In genomic region chr15:77727139-77727538, GRCm38 (mm10) we compare ENCODE assay signal across 15 mouse cellular contexts. TPM values are rescaled to one million over a fixed set of nuclear protein-coding genes. Genes with fewer than 3 reads are reported as not detected.
DNase-seq lines count a peak whose midpoint lies in the region; ATAC-seq and TF ChIP-seq lines count a peak whose summit lies in the region.
"Not testable (repeated sequence)": the region's sequence is repeated elsewhere in the genome, so short reads cannot be mapped to it uniquely, and the experiment has no call there.
"Had no signal": no experiment of that assay in that cellular context is flagged by ENCODE, and none has a peak within 500 bp of the region (broad histone marks: within the 10 kb centered on the region; RNA-seq: fewer than 3 reads in every experiment).

No protein-coding gene starts in this region.

- not testable (repeated sequence) for H3K4me2 ChIP-seq in CH12.LX (ENCODE audit: insufficient read depth, low read depth, poor library complexity, severe bottlenecking); liver, embryonic 13.5 days; midbrain, embryonic 11.5 days; stomach, embryonic 15.5 days

- not testable (repeated sequence) for H3K27me3 ChIP-seq in CH12.LX (replicated peaks); liver, embryonic 13.5 days; midbrain, embryonic 11.5 days (ENCODE audit: control insufficient read depth, insufficient read depth, low read length); stomach, embryonic 15.5 days (replicated peaks)

- H3K79me2 ChIP-seq in CH12.LX (replicated peaks; ENCODE audit: control insufficient read depth, extremely low read depth, insufficient read depth, poor library complexity, severe bottlenecking): not testable (repeated sequence)

- H3K9me3 ChIP-seq in CH12.LX (replicated peaks; ENCODE audit: low read length); liver, embryonic 13.5 days (replicated peaks); midbrain, embryonic 11.5 days (ENCODE audit: control insufficient read depth, low read length); stomach, embryonic 15.5 days: not testable (repeated sequence)

- peak; percentile 66 for ATAC-seq in common myeloid progenitor, adult 5-6 weeks (replicated peaks; ENCODE audit: low read depth, poor library complexity, severe bottlenecking)
- peak; percentile 58; the same call in 1 of the 2 replicates for ATAC-seq in frontal cortex, adult (ENCODE audit: low TSS enrichment)
- ATAC-seq in inflammation-experienced regulatory T-cells, adult 6 months: peak; percentile 61
- ATAC-seq in liver, embryonic 13.5 days (ENCODE audit: low read depth): 0 out of 2 replicates have a peak, but pooled peaks have one; percentile 20
- ATAC-seq in midbrain, embryonic 11.5 days (ENCODE audit: low FRiP score): not testable (repeated sequence)
- peak; percentile 36; the same call in 1 of the 2 replicates for ATAC-seq in stomach, embryonic 15.5 days (ENCODE audit: insufficient read depth, low FRiP score, low read depth)

- not testable (repeated sequence) for H3K36me3 ChIP-seq in CH12.LX (replicated peaks in 1 of 2; ENCODE audit: control insufficient read depth in 1 of 2, insufficient read depth in 1 of 2, low read length in 1 of 2); liver, embryonic 13.5 days; midbrain, embryonic 11.5 days (ENCODE audit: control insufficient read depth, insufficient read depth, low read length); stomach, embryonic 15.5 days

- in situ Hi-C loops in CH12.LX (cut with MboI; ENCODE audit: low pct_ligation_motif_present, low pct_unique_long_range_greater_than_20kb, low sequenced_read_pairs): loop anchor here (25.0 kb wide), 1 partner anchor 435 kb away; the partner anchor contains the start of gene Ift27

- dilution Hi-C loops in CH12.LX (cut with MboI; ENCODE audit: extremely low pct_ligation_motif_present, extremely low pct_unique_long_range_greater_than_20kb, low sequenced_read_pairs): not testable (repeated sequence)

- H3K4me3 ChIP-seq in CH12.LX (replicated peaks in 1 of 3; ENCODE audit: low read depth in 2 of 3, low read length in 2 of 3, poor library complexity in 1 of 3); liver, embryonic 13.5 days (replicated peaks); midbrain, embryonic 11.5 days (ENCODE audit: low read depth, low read length); stomach, embryonic 15.5 days (replicated peaks): not testable (repeated sequence)

- WGBS in liver, embryonic 13.5 days (ENCODE audit: insufficient replicate concordance): 0% methylated on average over 3 of the region's 3 CpGs
- 8% methylated on average over 3 of the region's 3 CpGs for WGBS in midbrain, embryonic 11.5 days
- WGBS in stomach, embryonic 15.5 days: 4% methylated on average over 3 of the region's 3 CpGs

- TF ChIP-seq POLR2A in CH12.LX (IDR thresholded peaks at IDR 0.05; ENCODE audit: low read depth, low read length): not testable (repeated sequence)

- not testable (repeated sequence) for TF ChIP-seq EP300 in CH12.LX (IDR thresholded peaks at IDR 0.05; ENCODE audit: low read length)

- H3K4me1 ChIP-seq in CH12.LX (ENCODE audit: control insufficient read depth in 1 of 2, insufficient read depth in 2 of 2); liver, embryonic 13.5 days (replicated peaks); midbrain, embryonic 11.5 days (ENCODE audit: control insufficient read depth, insufficient read depth, low read length); stomach, embryonic 15.5 days: not testable (repeated sequence)

- H3K27ac ChIP-seq in CH12.LX (ENCODE audit: insufficient read depth, low read depth); liver, embryonic 13.5 days; midbrain, embryonic 11.5 days (ENCODE audit: low read depth, low read length); stomach, embryonic 15.5 days: not testable (repeated sequence)

- not testable (repeated sequence) for H3K9ac ChIP-seq in CH12.LX (ENCODE audit: insufficient read depth, low read depth); liver, embryonic 13.5 days; midbrain, embryonic 11.5 days (ENCODE audit: low read length); stomach, embryonic 15.5 days

- peak in 1 of 2 experiments; percentile 55; a peak in 2 of 4 replicates for TF ChIP-seq CTCF in CH12.LX (conservative IDR thresholded peaks at IDR 0.05 in 1 of 2, IDR thresholded peaks at IDR 0.05 in 1 of 2; ENCODE audit: low read depth in 2 of 2, low read length in 2 of 2)

- peak; percentile 26 for TF ChIP-seq RAD21 in CH12.LX (IDR thresholded peaks at IDR 0.05; ENCODE audit: low read depth, low read length)

- peak; percentile 6 for DNase-seq in CH12.LX (ENCODE audit: extremely low read depth)
- DNase-seq in brain, adult 2 months (ENCODE audit: low read depth, low spot score): peak; percentile 17
- DNase-seq in liver, embryonic 13.5 days: not testable (repeated sequence)
- DNase-seq in midbrain, embryonic 11.5 days (ENCODE audit: low spot score, missing footprints): peak; percentile 66

TF ChIP-seq in CH12.LX, 34 proteins besides CTCF, POLR2A, EP300 and RAD21:
- TF ChIP-seq SMC3 (IDR thresholded peaks at IDR 0.05; ENCODE audit: low read depth, low read length): peak; percentile 45

RNA-seq across cellular contexts. Expression of gene Apol9b, which starts 1.7 kb away (rescaled TPM):
- not detected in 2 replicates for total RNA-seq in CH12.LX (2012; rRNA removed)
- not detected in 2 replicates for total RNA-seq in CH12.LX (2014; rRNA removed)
- polyA plus RNA-seq in CH12.LX (2012; ENCODE audit: insufficient read length, low read depth): not detected in 2 replicates
- total RNA-seq in common myeloid progenitor, adult 5-6 weeks (2017): 0.23 TPM in 1 of 2 replicates, not detected in the other
- 10 to 100 TPM in 2 of 3 experiments, 1 to 10 TPM in 1; 8.5 to 51.6 (median 42.3) TPM for polyA plus RNA-seq in inflammation-experienced regulatory T-cells, adult 6 months (2017; shearing (Covaris generic))
- not detected in 2 replicates for polyA plus RNA-seq in liver, embryonic 13.5 days (2015; fragmentation: Nextera tagmentation; extraction: Ambion mirVana)
- polyA plus RNA-seq in midbrain, embryonic 11.5 days (2014; fragmentation: Nextera tagmentation; extraction: Ambion mirVana): not detected in 2 replicates
- 0.13 TPM in 1 of 2 replicates, not detected in the other for polyA plus RNA-seq in stomach, embryonic 15.5 days (2015; fragmentation: Nextera tagmentation; extraction: Ambion mirVana)
- total RNA-seq: gastrocnemius, postnatal 36 days; layer of hippocampus, postnatal 36 days had no signal
- polyA plus RNA-seq: limb, embryonic 11.5 days; midbrain, embryonic 15.5 days had no signal

RNA-seq across cellular contexts. Expression of gene Apol7e, which starts 28.5 kb away (rescaled TPM):
- total RNA-seq in CH12.LX (2012; rRNA removed): not detected in 2 replicates
- not detected in 2 replicates for total RNA-seq in CH12.LX (2014; rRNA removed)
- not detected in 2 replicates for polyA plus RNA-seq in CH12.LX (2012; ENCODE audit: insufficient read length, low read depth)
- total RNA-seq in common myeloid progenitor, adult 5-6 weeks (2017): 0.68 and 0.96 TPM in 2 replicates
- polyA plus RNA-seq in inflammation-experienced regulatory T-cells, adult 6 months (2017; shearing (Covaris generic)): 100 to 1,000 TPM in 1 of 3 experiments, 10 to 100 TPM in 2; 64.9 to 108 (median 93.0) TPM
- polyA plus RNA-seq in liver, embryonic 13.5 days (2015; fragmentation: Nextera tagmentation; extraction: Ambion mirVana): not detected in 2 replicates
- polyA plus RNA-seq in midbrain, embryonic 11.5 days (2014; fragmentation: Nextera tagmentation; extraction: Ambion mirVana): not detected in 2 replicates
- 0.17 and 0.51 TPM in 2 replicates for polyA plus RNA-seq in stomach, embryonic 15.5 days (2015; fragmentation: Nextera tagmentation; extraction: Ambion mirVana)
- total RNA-seq: layer of hippocampus, postnatal 36 days had no signal
- polyA plus RNA-seq: embryonic facial prominence, embryonic 15.5 days; hindbrain, embryonic 16.5 days; limb, embryonic 11.5 days; midbrain, embryonic 15.5 days; neural tube, embryonic 14.5 days had no signal

RNA-seq across cellular contexts. Expression of gene Apol8, which starts 29.7 kb away (rescaled TPM):
- total RNA-seq in CH12.LX (2012; rRNA removed) (0.17 TPM in 1 of 2 replicates, not detected in the other), CH12.LX (2014; rRNA removed) (0.15 and 0.84 TPM in 2 replicates)
- polyA plus RNA-seq in CH12.LX (2012; ENCODE audit: insufficient read length, low read depth): 0.14 and 0.50 TPM in 2 replicates
- total RNA-seq in common myeloid progenitor, adult 5-6 weeks (2017): 0.27 and 2.6 TPM in 2 replicates
- polyA plus RNA-seq in inflammation-experienced regulatory T-cells, adult 6 months (2017; shearing (Covaris generic)): 1 to 10 TPM in 1 of 3 experiments, not detected in 2; 1.2 TPM
- 29.8 and 34.9 TPM in 2 replicates for polyA plus RNA-seq in liver, embryonic 13.5 days (2015; fragmentation: Nextera tagmentation; extraction: Ambion mirVana)
- polyA plus RNA-seq in midbrain, embryonic 11.5 days (2014; fragmentation: Nextera tagmentation; extraction: Ambion mirVana): 0.11 and 0.34 TPM in 2 replicates
- polyA plus RNA-seq in stomach, embryonic 15.5 days (2015; fragmentation: Nextera tagmentation; extraction: Ambion mirVana): 0.75 and 1.7 TPM in 2 replicates
- polyA plus RNA-seq: limb, embryonic 11.5 days had no signal

Comparison
In these comparisons a context has a peak if more than half of its experiments do, and no peak if none do; other contexts are left out.
1. RNA of gene Apol7e, which starts 28.5 kb away (polyA plus RNA-seq): 64.9 to 108 TPM in inflammation-experienced regulatory T-cells, adult 6 months; 0.17 to 0.51 TPM in stomach, embryonic 15.5 days, not detected in liver, embryonic 13.5 days, not detected in CH12.LX and not detected in midbrain, embryonic 11.5 days; every median in the first group is over 10 times any median in the second.
2. RNA of gene Apol8, which starts 29.7 kb away (polyA plus RNA-seq): 29.8 to 34.9 TPM in liver, embryonic 13.5 days; 0.75 to 1.7 TPM in stomach, embryonic 15.5 days, 0.11 to 0.34 TPM in midbrain, embryonic 11.5 days, 0.14 to 0.50 TPM in CH12.LX and 1.2 TPM in inflammation-experienced regulatory T-cells, adult 6 months; every median in the first group is over 10 times any median in the second.